Mouse (Mus musculus) myocyte (in vitro differentiated cells): ENCODE measurements around the gene Myo1g. TPM values are rescaled to one million over a fixed set of nuclear protein-coding genes. Genes with fewer than 3 reads are reported as not detected.
A peak's percentile ranks its signal among the peaks of the same experiment; 100 is the strongest.

ENCODE experiments used
- H3K27me3 ChIP-seq: one replicate; pipeline ENCODE4 v1.6.1; 2011; ENCODE audit not compliant: control insufficient read depth, insufficient read depth, insufficient read length
- H3K36me3 ChIP-seq: one replicate; pipeline ENCODE4 v1.6.1; 2011; ENCODE audit not compliant: control insufficient read depth, insufficient read depth
- H3K4me2 ChIP-seq: one replicate; pipeline ENCODE4 v1.6.1; 2011; ENCODE audit warnings: low read depth, control low read depth
- H3K4me3 ChIP-seq: one replicate; pipeline ENCODE4 v1.5.1; 2011; ENCODE audit warnings: mild to moderate bottlenecking, control low read depth, moderate library complexity
- H3K79me2 ChIP-seq: one replicate; pipeline ENCODE4 v1.6.1; 2011; ENCODE audit not compliant: control insufficient read depth, insufficient read depth
- H3ac ChIP-seq: one replicate; pipeline ENCODE4 v1.6.1; 2011; ENCODE audit not compliant: control insufficient read depth, insufficient read length
- CEBPB ChIP-seq: IDR thresholded peaks from 2 replicates; pipeline ENCODE4 v1.6.1; 2011; ENCODE audit warnings: mild to moderate bottlenecking, moderate library complexity; ENCODE audit not compliant: poor library complexity, insufficient read depth, severe bottlenecking
- E2F4 ChIP-seq: IDR thresholded peaks from one replicate; pipeline ENCODE4 v1.6.1; 2011; ENCODE audit warnings: mild to moderate bottlenecking, control low read depth, moderate library complexity; ENCODE audit not compliant: insufficient read depth
- MAX ChIP-seq: IDR thresholded peaks from one replicate; pipeline ENCODE4 v1.6.1; 2011; ENCODE audit warnings: low read depth, mild to moderate bottlenecking, control low read depth
- MYOD1 ChIP-seq, 3 experiments: IDR thresholded peaks; one replicate each; pipeline ENCODE4 v1.6.1; 2011; ENCODE audit warnings: control low read depth in 2 of 3, low read depth in 2 of 3, mild to moderate bottlenecking in 2 of 3, moderate library complexity in 1 of 3; ENCODE audit not compliant: insufficient read length in 2 of 3, control insufficient read depth in 1 of 3
- MYOG ChIP-seq, 3 experiments: IDR thresholded peaks; one replicate each; pipeline ENCODE4 v1.6.1; 2011; ENCODE audit warnings: control low read depth in 2 of 3, low read depth in 2 of 3, mild to moderate bottlenecking in 2 of 3; ENCODE audit not compliant: insufficient read length in 2 of 3, control insufficient read depth in 1 of 3, insufficient read depth in 1 of 3
- POLR2A ChIP-seq: IDR thresholded peaks from one replicate; pipeline ENCODE4 v1.6.1; 2011; ENCODE audit warnings: low read depth, mild to moderate bottlenecking, control low read depth, moderate library complexity; ENCODE audit not compliant: insufficient read length
- POLR2AphosphoS2 ChIP-seq: IDR thresholded peaks from one replicate; pipeline ENCODE4 v1.6.1; 2011; ENCODE audit warnings: low read depth, control low read depth; ENCODE audit not compliant: insufficient read length
- REST ChIP-seq: IDR thresholded peaks from one replicate; pipeline ENCODE4 v1.6.1; 2011; ENCODE audit warnings: mild to moderate bottlenecking, control low read depth, moderate library complexity; ENCODE audit not compliant: insufficient read depth, insufficient read length
- SRF ChIP-seq: IDR thresholded peaks from one replicate; pipeline ENCODE4 v1.6.1; 2011; ENCODE audit warnings: low read depth; ENCODE audit not compliant: control insufficient read depth, insufficient read length
- TCF12 ChIP-seq: IDR thresholded peaks from one replicate; pipeline ENCODE4 v1.6.1; 2011; ENCODE audit warnings: mild to moderate bottlenecking, control low read depth; ENCODE audit not compliant: poor library complexity, insufficient read depth, severe bottlenecking
- TCF3 ChIP-seq: IDR thresholded peaks from one replicate; pipeline ENCODE4 v1.6.1; 2011; ENCODE audit warnings: low read depth, control low read depth; ENCODE audit not compliant: insufficient read length
- USF1 ChIP-seq: IDR thresholded peaks from one replicate; pipeline ENCODE4 v1.6.1; 2011; ENCODE audit warnings: low read depth, mild to moderate bottlenecking, control low read depth, moderate library complexity
- polyA plus RNA-seq: library from polyadenylated mRNA; unstranded; fragments of >200 nt; fragmentation: generic; extraction: Trizol; gene quantifications from one replicate; pipeline ENCODE4 v1.2.1, GENCODE M21; 2012; ENCODE audit warnings: missing spikeins

Myo1g gene
- polyA plus RNA-seq, 1 experiment: 0.04 TPM

DNA sequence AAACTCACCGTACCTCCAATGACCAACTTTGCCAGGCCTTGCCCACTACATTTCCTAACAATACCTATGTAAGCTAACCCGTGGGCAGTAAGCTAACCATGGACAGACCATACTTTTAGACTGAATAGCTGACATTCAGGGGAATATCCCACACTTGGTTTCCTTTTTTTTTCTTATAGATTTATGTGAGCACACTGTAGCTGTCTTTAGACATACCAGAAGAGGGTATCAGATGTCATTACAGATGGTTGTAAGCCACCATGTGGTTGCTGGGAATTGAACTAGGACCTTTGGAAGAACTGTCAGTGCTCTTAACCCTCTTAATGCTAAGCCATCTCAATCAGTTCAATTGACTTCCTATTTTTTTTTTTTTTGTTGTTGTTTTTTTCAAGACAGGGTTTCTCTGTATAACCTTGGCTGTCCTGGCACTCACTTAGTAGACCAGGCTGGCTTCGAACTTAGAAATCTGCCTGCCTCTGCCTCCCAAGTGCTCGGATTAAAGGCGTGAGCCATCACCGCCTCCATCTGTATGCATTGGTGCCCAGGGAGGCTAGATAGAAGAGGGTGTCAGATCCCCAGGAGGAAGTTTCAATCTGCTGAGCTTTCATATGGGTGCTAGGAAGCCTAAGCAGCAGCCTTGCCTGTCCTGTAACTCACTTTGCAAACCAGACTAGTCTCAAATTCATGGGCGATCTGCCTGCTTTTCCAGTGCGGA lies 3.6 kb upstream of the Myo1g start:
- TF ChIP-seq MAX: no peak
- TF ChIP-seq REST: no peak
- peak; percentile 81 for TF ChIP-seq POLR2AphosphoS2
- no peak for TF ChIP-seq CEBPB
- no peak for TF ChIP-seq E2F4
- TF ChIP-seq USF1: no peak
- no peak overlapping the region for H3K4me3 ChIP-seq
- no peak overlapping the region for H3K4me2 ChIP-seq
- no peaks in the 10 kb centered on the region for H3K27me3 ChIP-seq
- H3K79me2 ChIP-seq: peaks cover 28% of the 10 kb centered on the region
- no peak overlapping the region for H3ac ChIP-seq
- H3K36me3 ChIP-seq: peaks cover 37% of the 10 kb centered on the region

DNA sequence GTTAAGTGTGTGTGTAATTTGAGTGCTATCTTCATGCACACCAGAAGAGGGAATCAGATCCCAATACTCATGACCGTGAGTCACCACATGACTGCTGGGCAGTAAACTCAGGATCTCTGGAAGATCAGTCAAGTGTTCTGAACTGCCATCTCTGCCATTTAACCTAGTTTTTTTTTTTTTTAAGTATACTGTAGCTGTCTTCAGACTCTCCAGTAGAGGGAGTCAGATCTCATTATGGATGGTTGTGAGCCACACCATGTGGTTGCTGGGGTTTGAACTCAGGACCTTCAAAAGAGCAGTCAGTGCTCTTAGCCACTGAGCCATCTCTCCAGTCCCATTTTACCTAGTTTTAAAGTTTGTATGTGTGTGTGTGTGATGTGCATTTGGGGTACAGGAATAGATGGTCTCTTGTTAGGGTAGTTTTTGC lies 2.9 kb upstream of the Myo1g start:
- TF ChIP-seq E2F4 (no peak), POLR2A (peak; percentile 21), MAX (no peak)
- H3K4me2 ChIP-seq: no peak overlapping the region
- peaks cover 37% of the 10 kb centered on the region for H3K36me3 ChIP-seq
- H3K79me2 ChIP-seq: peaks cover 28% of the 10 kb centered on the region
- no peaks in the 10 kb centered on the region for H3K27me3 ChIP-seq
- no peak overlapping the region for H3ac ChIP-seq
- no peak overlapping the region for H3K4me3 ChIP-seq

DNA sequence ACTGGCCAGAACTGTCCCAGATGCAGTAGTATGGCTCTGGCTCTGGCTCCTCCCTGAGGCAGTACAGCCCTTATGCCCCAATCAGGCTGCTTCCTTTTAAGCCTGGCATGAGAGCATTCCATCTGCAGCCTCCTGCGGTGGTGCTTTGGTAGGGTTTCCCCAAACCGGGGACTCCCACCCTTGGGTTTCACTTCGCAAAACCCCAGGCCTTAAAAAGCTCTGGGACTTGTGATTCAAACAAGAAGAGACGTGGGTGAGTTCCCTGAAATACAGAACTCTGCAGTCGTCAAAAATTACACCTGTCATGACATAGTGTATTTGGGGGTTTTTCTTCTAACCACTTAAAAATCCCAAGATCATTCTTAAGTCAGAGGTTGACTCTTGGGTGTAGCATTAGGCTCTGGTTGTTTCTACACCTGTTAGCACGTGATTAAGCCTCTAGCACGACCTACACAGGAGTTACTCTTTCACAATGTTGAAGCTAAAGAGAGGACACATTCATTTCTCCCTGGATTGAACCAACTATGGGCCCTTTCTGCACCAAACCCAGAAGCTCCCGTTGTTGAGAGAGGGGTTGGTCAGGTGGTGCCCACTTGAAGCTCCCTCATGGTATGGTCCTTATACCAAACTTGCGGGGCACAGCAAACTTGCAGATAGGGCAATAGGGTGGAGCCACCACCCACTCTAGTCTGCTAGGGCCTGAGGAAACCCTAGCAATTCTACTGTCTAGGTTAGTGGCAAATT lies 2.2 kb upstream of the Myo1g start:
- Histone ChIP-seq H3ac (no peak overlapping the region), H3K4me2 (no peak overlapping the region), H3K27me3 (no peaks in the 10 kb centered on the region), H3K79me2 (peaks cover 21% of the 10 kb centered on the region), H3K36me3 (peaks cover 37% of the 10 kb centered on the region), H3K4me3 (no peak overlapping the region)
- TF ChIP-seq POLR2A (no peak), TCF12 (no peak), TCF3 (no peak), SRF (no peak), POLR2AphosphoS2 (no peak), E2F4 (no peak), MYOD1 (IDR thresholded peaks at IDR 0.05; ENCODE audit: control insufficient read depth in 1 of 3, insufficient read length in 2 of 3, low read depth in 2 of 3) (no peak), MYOG (IDR thresholded peaks at IDR 0.05; ENCODE audit: control insufficient read depth in 1 of 3, insufficient read depth in 1 of 3, insufficient read length in 2 of 3, low read depth in 2 of 3) (no peak), USF1 (no peak), CEBPB (no peak), MAX (no peak), REST (no peak)

DNA sequence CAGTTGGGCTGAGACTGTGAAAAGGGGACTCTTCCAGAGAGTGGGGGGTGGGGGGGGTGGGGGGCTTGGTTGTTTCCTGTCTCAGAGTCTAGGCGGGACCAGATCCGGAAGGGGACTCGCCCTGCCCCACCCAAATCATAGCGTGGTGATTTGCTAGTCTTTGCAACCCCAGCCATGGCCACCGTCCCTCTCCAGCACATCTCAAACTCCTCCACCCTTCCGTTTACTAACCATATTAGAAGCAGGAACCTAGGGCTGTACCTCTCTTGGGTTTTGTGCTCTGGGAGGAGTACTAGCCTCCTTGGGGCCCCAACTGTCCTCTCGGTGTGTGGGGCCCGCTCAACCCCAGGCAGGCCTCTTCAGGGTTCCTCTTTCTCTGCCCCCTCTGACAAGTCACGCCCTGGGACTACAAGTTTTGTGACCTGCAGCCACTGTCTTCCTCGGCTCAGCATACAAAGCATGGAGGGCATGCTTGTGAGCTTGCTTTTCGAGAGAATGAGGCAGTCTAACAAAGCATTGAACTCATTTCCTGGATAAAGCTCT lies 1.2 kb downstream of the Myo1g start:
- no peak overlapping the region for H3K4me2 ChIP-seq
- no peaks in the 10 kb centered on the region for H3K79me2 ChIP-seq
- H3K4me3 ChIP-seq: no peak overlapping the region
- no peak overlapping the region for H3ac ChIP-seq
- H3K27me3 ChIP-seq: no peaks in the 10 kb centered on the region
- H3K36me3 ChIP-seq: peaks cover 6% of the 10 kb centered on the region
- TF ChIP-seq MAX (no peak), TCF12 (no peak), E2F4 (no peak), CEBPB (no peak), MYOG (IDR thresholded peaks at IDR 0.05; ENCODE audit: control insufficient read depth in 1 of 3, insufficient read depth in 1 of 3, insufficient read length in 2 of 3, low read depth in 2 of 3) (no peak), POLR2A (no peak), REST (no peak)

DNA sequence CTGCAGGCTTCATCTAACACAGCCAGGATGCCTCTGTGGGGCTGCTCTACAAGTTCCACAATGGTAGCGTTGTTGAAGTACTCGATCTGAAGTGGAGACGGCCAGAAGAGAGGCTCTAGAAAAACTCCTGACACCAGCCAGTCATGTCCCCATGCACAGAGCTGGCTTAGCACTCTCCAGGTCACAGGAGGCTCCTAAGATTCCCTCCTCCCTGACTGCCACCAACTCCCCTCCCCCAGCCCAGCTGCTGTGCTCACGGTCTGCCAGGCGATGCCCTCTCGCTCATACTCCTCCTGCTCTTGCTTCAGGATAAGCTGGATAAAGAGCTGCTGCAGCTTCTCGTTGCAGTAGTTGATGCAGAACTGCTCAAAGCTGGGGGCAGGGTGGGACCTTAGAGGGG lies 5.9 kb downstream of the Myo1g start:
- Histone ChIP-seq H3K27me3 (no peaks in the 10 kb centered on the region), H3K4me2 (no peak overlapping the region), H3K36me3 (no peaks in the 10 kb centered on the region), H3K4me3 (no peak overlapping the region), H3ac (no peak overlapping the region), H3K79me2 (no peaks in the 10 kb centered on the region)
- peak in 2 of 3 experiments; percentile 77 to 86 for TF ChIP-seq MYOD1 (IDR thresholded peaks at IDR 0.05; ENCODE audit: control insufficient read depth in 1 of 3, insufficient read length in 2 of 3, low read depth in 2 of 3)
- TF ChIP-seq MYOG (IDR thresholded peaks at IDR 0.05; ENCODE audit: control insufficient read depth in 1 of 3, insufficient read depth in 1 of 3, insufficient read length in 2 of 3, low read depth in 2 of 3): peak; percentile 36 to 88 (median 73)
- TF ChIP-seq E2F4: no peak
- no peak for TF ChIP-seq MAX
- no peak for TF ChIP-seq POLR2A
- no peak for TF ChIP-seq USF1
- TF ChIP-seq CEBPB: no peak
- TF ChIP-seq TCF12: no peak
